Mouse (Mus musculus) stomach, embryonic 14.5 days (tissue): Measurements from ENCODE around the gene Olfr1404. TPM values are rescaled to one million over a fixed set of nuclear protein-coding genes. Genes with fewer than 3 reads are reported as not detected.
"Not testable (repeated sequence)": the region's sequence is repeated elsewhere in the genome, so short reads cannot be mapped to it uniquely, and the experiment has no call there.

Experiments
- ATAC-seq: fragments of 200-750 bp; cut with Nextera tagmentation; 2 replicates; pipeline ENCODE4 v1.8.0; 2017; ENCODE audit warnings: low read depth, moderate TSS enrichment; ENCODE audit not compliant: insufficient number of reproducible peaks, insufficient read depth, low FRiP score
- H3K27ac ChIP-seq: fragments of 300-500 bp; sonication (generic); 2 replicates; pipeline ENCODE4 v1.5.1; 2014; ENCODE audit warnings: mild to moderate bottlenecking, low read length, moderate library complexity, mixed read lengths
- H3K27me3 ChIP-seq: fragments of 300-500 bp; sonication (generic); 2 replicates; pipeline ENCODE4 v1.6.1; 2014; ENCODE audit warnings: low read length, control low read depth, mixed read lengths; ENCODE audit not compliant: control insufficient read depth, insufficient read depth
- H3K36me3 ChIP-seq: fragments of 300-500 bp; sonication (generic); 2 replicates; pipeline ENCODE4 v1.6.1; 2014; ENCODE audit warnings: mild to moderate bottlenecking, control low read depth, low read length, moderate library complexity, mixed read lengths; ENCODE audit not compliant: control insufficient read depth, insufficient read depth
- H3K4me1 ChIP-seq: fragments of 300-500 bp; sonication (generic); 2 replicates; pipeline ENCODE4 v1.6.1; 2014; ENCODE audit warnings: low read length, control low read depth, mixed read lengths; ENCODE audit not compliant: control insufficient read depth, insufficient read depth
- H3K4me2 ChIP-seq: fragments of 300-500 bp; sonication (generic); replicated peaks from 2 replicates; pipeline ENCODE4 v1.6.1; 2014; ENCODE audit warnings: low read depth, low read length, control low read depth
- H3K4me3 ChIP-seq: fragments of 300-500 bp; sonication (generic); 2 replicates; pipeline ENCODE4 v1.5.1; 2014; ENCODE audit warnings: low read depth, low read length, control low read depth
- H3K9ac ChIP-seq: fragments of 300-500 bp; sonication (generic); replicated peaks from 2 replicates; pipeline ENCODE4 v1.6.1; 2014; ENCODE audit warnings: low read depth, mild to moderate bottlenecking, control low read depth, low read length, moderate library complexity, mixed read lengths
- H3K9me3 ChIP-seq: fragments of 300-500 bp; sonication (generic); 2 replicates; pipeline ENCODE4 v1.6.1; 2016; ENCODE audit warnings: low read depth, low read length, control low read depth; ENCODE audit not compliant: control insufficient read depth
- WGBS: fragments of 180-500 bp; shearing (Covaris S2); extraction: QIAGEN DNeasy Blood & Tissue Kit; methylation state at CpG from one replicate; pipeline ENCODE4 v1.1.7; 2014; 5-methylcytosine and 5-hydroxymethylcytosine counted together
- polyA plus RNA-seq: library from polyadenylated mRNA; unstranded; fragments of >200 nt; fragmentation: Nextera tagmentation; extraction: Ambion mirVana; gene quantifications from 2 replicates; pipeline ENCODE4 v1.2.1, GENCODE M21; 2014

The Olfr1404 gene
- polyA plus RNA-seq = not detected in 2 replicates

DNA sequence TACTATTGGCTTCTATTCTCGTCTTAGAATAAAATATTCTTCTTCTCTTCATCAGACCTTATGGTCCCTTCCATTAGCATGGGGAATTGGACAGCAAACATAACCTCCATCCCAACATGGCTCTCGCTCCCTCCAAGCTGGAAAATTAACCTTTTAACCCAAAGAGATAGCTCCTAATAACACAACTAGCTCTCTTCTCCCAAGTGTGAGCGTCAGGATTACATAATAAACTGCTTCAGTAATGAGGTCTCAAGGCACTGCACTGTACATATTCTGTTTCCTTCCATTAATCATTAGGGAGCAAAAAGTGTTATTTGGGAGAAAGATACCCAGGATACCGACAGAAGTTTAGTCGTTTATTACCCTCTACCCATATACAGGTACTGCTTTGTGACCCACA is at the start of gene Olfr1404:
Gene Olfr1404 (plus strand): TSS at position 301 of the 400 bp plus-strand sequence.
- Histone ChIP-seq H3K36me3 (no peaks in the 10 kb centered on the region), H3K27ac (no peak within 1 kb of the TSS), H3K9ac (no peak within 1 kb of the TSS), H3K4me3 (no peak within 1 kb of the TSS), H3K27me3 (no peaks in the 10 kb centered on the region), H3K4me1 (no peaks in the 10 kb centered on the region), H3K9me3 (no peaks in the 10 kb centered on the region), H3K4me2 (no peak within 1 kb of the TSS)
- ATAC-seq = no peak
- 67% methylated on average over 5 of the region's 5 CpGs for WGBS

- Histone ChIP-seq H3K4me1 (no peaks in the 10 kb centered on the region), H3K27me3 (no peaks in the 10 kb centered on the region), H3K36me3 (no peaks in the 10 kb centered on the region), H3K9me3 (no peaks in the 10 kb centered on the region), H3K9ac (no peak overlapping the region), H3K4me3 (no peak overlapping the region), H3K27ac (no peak overlapping the region), H3K4me2 (no peak overlapping the region)
- no peak for ATAC-seq
Observed at GRCm38 (mm10) chr1:173174154-173174842, 37.9 kb upstream of the Olfr1404 start.

DNA sequence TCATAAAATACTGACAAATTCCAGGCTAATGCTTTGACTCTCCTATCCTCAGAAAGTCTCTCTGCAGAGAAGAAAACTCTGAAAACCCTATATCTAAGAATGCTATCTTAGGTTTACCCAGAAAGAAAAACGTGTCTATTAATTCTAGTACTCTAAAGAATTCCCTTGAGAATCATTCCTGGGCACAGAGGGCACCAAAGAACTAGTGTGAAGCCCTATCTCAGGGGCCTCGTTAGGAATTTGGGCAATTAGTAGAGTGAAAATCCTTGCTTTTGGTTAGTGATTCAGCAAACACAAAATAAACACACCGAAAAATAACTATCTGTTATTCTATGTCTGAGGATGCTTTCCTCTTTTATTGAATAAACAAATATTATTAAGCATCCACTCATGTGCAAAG is 21.7 kb upstream of the Olfr1404 start, which contains the start of gene Olfr1406:
Gene Olfr1406 (minus strand): TSS at position 101 of the 400 bp plus-strand sequence.
- Histone ChIP-seq H3K4me1 (no peaks in the 10 kb centered on the region), H3K27ac (no peak within 1 kb of the TSS), H3K4me2 (no peak within 1 kb of the TSS), H3K27me3 (no peaks in the 10 kb centered on the region), H3K9ac (no peak within 1 kb of the TSS), H3K36me3 (no peaks in the 10 kb centered on the region), H3K4me3 (no peak within 1 kb of the TSS), H3K9me3 (no peaks in the 10 kb centered on the region)
- 60% methylated on average over 3 of the region's 3 CpGs for WGBS
- ATAC-seq = no peak

- H3K36me3 ChIP-seq = no peaks in the 10 kb centered on the region
- H3K9ac ChIP-seq = no peak overlapping the region
- no peak overlapping the region for H3K27ac ChIP-seq
- no peak for ATAC-seq
- no peaks in the 10 kb centered on the region for H3K27me3 ChIP-seq
- WGBS = 65% methylated on average over 3 of the region's 3 CpGs
- H3K4me1 ChIP-seq = no peaks in the 10 kb centered on the region
- H3K4me2 ChIP-seq = no peak overlapping the region
- no peaks in the 10 kb centered on the region for H3K9me3 ChIP-seq
- no peak overlapping the region for H3K4me3 ChIP-seq
Observed at GRCm38 (mm10) chr1:173192059-173192458, 20.1 kb upstream of the Olfr1404 start.

DNA sequence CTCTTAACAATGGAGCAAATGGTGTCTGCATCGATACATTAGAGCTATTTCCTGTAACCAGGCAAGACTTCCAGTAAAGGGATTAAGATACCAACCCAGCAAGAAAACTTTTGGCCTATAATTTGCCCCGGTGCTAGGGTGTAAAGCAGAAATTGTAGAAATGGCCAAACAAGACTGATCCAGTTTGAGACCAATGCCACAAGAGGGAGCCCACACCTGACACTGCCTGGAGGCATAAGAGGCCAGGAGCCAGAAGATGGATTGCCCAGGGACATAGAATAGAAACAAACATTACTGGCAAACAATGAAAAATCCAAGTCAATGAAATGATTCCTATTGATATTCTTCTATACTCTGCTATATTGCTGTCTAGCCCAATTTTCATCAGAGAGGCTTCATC is 15.8 kb upstream of the Olfr1404 start:
- no peaks in the 10 kb centered on the region for H3K4me1 ChIP-seq
- H3K9ac ChIP-seq = no peak overlapping the region
- H3K9me3 ChIP-seq = no peaks in the 10 kb centered on the region
- H3K4me3 ChIP-seq = no peak overlapping the region
- no peak overlapping the region for H3K27ac ChIP-seq
- no peak for ATAC-seq
- H3K36me3 ChIP-seq = no peaks in the 10 kb centered on the region
- 85% methylated on average over 2 of the region's 2 CpGs for WGBS
- no peaks in the 10 kb centered on the region for H3K27me3 ChIP-seq
- H3K4me2 ChIP-seq = no peak overlapping the region

GRCm38 (mm10) chr1:173197508-173197907 is 14.7 kb upstream of the Olfr1404 start, which contains the start of gene Olfr218:
TSS of gene Olfr218 (plus strand) at chr1:173197808.
- no peak within 1 kb of the TSS for H3K4me2 ChIP-seq
- H3K9ac ChIP-seq = no peak within 1 kb of the TSS
- H3K9me3 ChIP-seq = no peaks in the 10 kb centered on the region
- no peaks in the 10 kb centered on the region for H3K4me1 ChIP-seq
- no peak for ATAC-seq
- H3K27ac ChIP-seq = no peak within 1 kb of the TSS
- H3K4me3 ChIP-seq = no peak within 1 kb of the TSS
- 74% methylated on average over 5 of the region's 5 CpGs for WGBS
- no peaks in the 10 kb centered on the region for H3K36me3 ChIP-seq
- no peaks in the 10 kb centered on the region for H3K27me3 ChIP-seq

DNA sequence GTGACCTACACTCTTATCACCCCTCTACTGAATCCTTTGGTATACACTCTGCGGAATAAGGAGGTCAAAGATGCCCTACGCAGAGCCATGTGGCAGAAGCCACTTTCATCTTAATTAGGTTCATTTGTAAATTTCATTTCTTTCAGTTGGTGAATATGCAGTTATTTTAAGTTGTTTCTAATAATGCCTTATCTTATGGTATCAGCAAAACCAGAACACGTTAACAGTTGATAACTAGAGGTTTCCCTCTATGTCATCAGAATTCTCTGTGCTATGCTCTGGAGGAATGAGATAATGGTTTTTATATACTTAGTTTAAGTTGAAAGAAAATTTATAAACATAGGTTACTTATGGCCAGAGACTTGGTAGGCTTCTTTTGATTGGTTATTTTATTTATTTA is 4.3 kb downstream of the Olfr1404 start:
- Histone ChIP-seq H3K4me3 (no peak overlapping the region), H3K27ac (no peak overlapping the region), H3K36me3 (no peaks in the 10 kb centered on the region), H3K4me2 (no peak overlapping the region), H3K9me3 (no peaks in the 10 kb centered on the region), H3K4me1 (no peaks in the 10 kb centered on the region), H3K9ac (no peak overlapping the region), H3K27me3 (no peaks in the 10 kb centered on the region)
- WGBS = 83% methylated on average over 3 of the region's 3 CpGs
- ATAC-seq = no peak

DNA sequence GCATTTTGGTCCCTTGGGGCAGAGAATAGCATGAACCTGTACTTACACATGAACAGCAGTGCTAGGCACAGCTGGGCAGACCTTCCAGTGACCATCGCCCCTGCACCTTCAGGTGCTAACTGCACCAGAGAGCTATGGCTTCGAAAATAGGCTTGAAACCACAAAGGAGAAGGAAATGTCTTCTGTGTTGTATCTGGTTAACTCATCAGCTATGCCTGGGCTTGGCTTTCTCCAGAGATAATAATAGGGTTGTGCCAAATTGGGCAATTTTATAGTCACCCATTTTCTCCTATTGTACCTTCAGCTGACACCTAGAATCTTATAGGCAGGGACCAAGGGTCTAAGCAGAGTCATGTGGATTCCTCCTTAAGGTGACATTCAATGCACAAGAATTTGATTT is 14.9 kb downstream of the Olfr1404 start, which contains the start of gene Fcer1a:
Gene Fcer1a (minus strand): TSS at position 134 of the 400 bp plus-strand sequence.
- H3K36me3 ChIP-seq = no peaks in the 10 kb centered on the region
- no peaks in the 10 kb centered on the region for H3K27me3 ChIP-seq
- no peaks in the 10 kb centered on the region for H3K4me1 ChIP-seq
- ATAC-seq = no peak
- H3K9me3 ChIP-seq = no peaks in the 10 kb centered on the region
- no peak within 1 kb of the TSS for H3K4me3 ChIP-seq
- H3K4me2 ChIP-seq = no peak within 1 kb of the TSS
- no peak within 1 kb of the TSS for H3K27ac ChIP-seq
- 93% methylated on average over 2 of the region's 2 CpGs for WGBS
- no peak within 1 kb of the TSS for H3K9ac ChIP-seq

DNA sequence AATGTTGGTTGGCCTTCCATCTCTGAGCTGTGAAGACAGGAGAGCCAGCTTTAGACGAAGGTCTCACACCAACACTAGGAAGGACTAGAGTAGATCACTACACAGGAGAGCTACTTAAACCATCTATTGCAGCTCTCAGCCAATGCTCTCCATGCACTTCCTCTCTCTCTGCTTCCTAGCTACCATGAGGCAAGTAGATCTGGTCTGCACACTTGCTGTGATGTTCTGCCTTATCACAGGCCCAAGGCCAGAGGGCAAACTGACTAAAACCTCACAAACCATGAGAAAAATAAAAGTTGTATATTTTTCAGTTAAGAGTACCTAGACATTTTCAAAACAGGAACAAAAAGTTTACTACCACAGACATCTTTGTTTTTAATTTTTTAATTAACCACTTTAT is 24.8 kb downstream of the Olfr1404 start:
- H3K36me3 ChIP-seq, H3K27ac ChIP-seq, H3K27me3 ChIP-seq, H3K4me3 ChIP-seq, H3K4me2 ChIP-seq, H3K4me1 ChIP-seq, ATAC-seq, H3K9ac ChIP-seq, H3K9me3 ChIP-seq: not testable (repeated sequence)
- WGBS = 85% methylated on average over 1 of the region's 1 CpGs
